Mouse (Mus musculus) macrophage (primary cell): Measurements from ENCODE around the gene Qrich1. TPM values are rescaled to one million over a fixed set of nuclear protein-coding genes. Genes with fewer than 3 reads are reported as not detected.

Experiments used
- H3K27ac ChIP-seq: fragments of 350-480 bp; formaldehyde crosslinking; 2 replicates; pipeline ENCODE4 v1.9.0; 2021
- H3K36me3 ChIP-seq: fragments of 350-480 bp; formaldehyde crosslinking; 2 replicates; pipeline ENCODE4 v1.9.0; 2021; ENCODE audit errors: inconsistent target
- H3K4me3 ChIP-seq: fragments of 350-480 bp; formaldehyde crosslinking; 2 replicates; pipeline ENCODE4 v1.9.0; 2021; ENCODE audit errors: inconsistent target
- H3K79me2 ChIP-seq: fragments of 350-480 bp; formaldehyde crosslinking; 2 replicates; pipeline ENCODE4 v1.9.0; 2021; ENCODE audit errors: inconsistent target
- WGBS: methylation state at CpG from one replicate; pipeline ENCODE4 v1.1.7; 2026; ENCODE audit warnings: inconsistent platforms; ENCODE audit not compliant: missing documents; 5-methylcytosine and 5-hydroxymethylcytosine counted together
- polyA plus RNA-seq: library from polyadenylated mRNA; stranded (reverse); fragments of 250-400 nt; gene quantifications from 3 replicates; pipeline ENCODE4 v1.2.4, GENCODE M21; 2018; ENCODE audit warnings: inconsistent platforms
- total RNA-seq, 78 experiments: library from RNA; depleted of rRNA; stranded (reverse); fragments of 250-400 nt; gene quantifications; 1 replicate in 9 of 78; 2 replicates in 24 of 78; 3 replicates in 43 of 78; 4 replicates in 2 of 78; pipeline ENCODE4 v1.2.4; 2018; ENCODE audit warnings: inconsistent platforms in 56 of 78

Gene Qrich1
- 100 to 1,000 TPM; 179 to 272 (median 223) TPM for total RNA-seq (2018; cell fraction: chromatin; rRNA removed)
- 100 to 1,000 TPM in 11 of 26 experiments, 10 to 100 TPM in 15; 80.0 to 117 (median 98.1) TPM for total RNA-seq (2018; cell fraction: cytosol; rRNA removed)
- 100 to 1,000 TPM; 147 to 222 (median 180) TPM for total RNA-seq (2018; cell fraction: nucleus; rRNA removed)
- polyA plus RNA-seq, result 73.2 to 92.9 TPM (median 77.3 TPM) in 3 replicates

- peaks cover 40% of the 10 kb centered on the region for H3K79me2 ChIP-seq
- peak within 1 kb of the TSS; percentile 92 for H3K4me3 ChIP-seq
- peaks cover 41% of the 10 kb centered on the region for H3K36me3 ChIP-seq
- peak within 1 kb of the TSS; percentile 86 for H3K27ac ChIP-seq
- 3% methylated on average over 41 of the region's 55 CpGs for WGBS
Observed at GRCm38 (mm10) chr9:108516380-108517251, at the start of gene Qrich1. Gene Qrich1 (plus strand): TSS chr9:108516806.

GRCm38 (mm10) chr9:108469430-108469829 lies 47.2 kb upstream of the Qrich1 start:
- 90% methylated on average over 5 of the region's 5 CpGs for WGBS
- peaks cover 12% of the 10 kb centered on the region; the same call in 1 of the 2 replicates for H3K36me3 ChIP-seq
- no peak overlapping the region for H3K4me3 ChIP-seq
- no peaks in the 10 kb centered on the region for H3K79me2 ChIP-seq
- no peak overlapping the region for H3K27ac ChIP-seq

- Histone ChIP-seq H3K79me2 (no peaks in the 10 kb centered on the region), H3K36me3 (peaks cover 8% of the 10 kb centered on the region; the same call in 1 of the 2 replicates), H3K4me3 (no peak overlapping the region), H3K27ac (no peak overlapping the region)
- WGBS, result 88% methylated on average over 4 of the region's 4 CpGs
Observed at GRCm38 (mm10) chr9:108469845-108470244, 46.8 kb upstream of the Qrich1 start.

GRCm38 (mm10) chr9:108474528-108474927 lies 42.1 kb upstream of the Qrich1 start:
- Histone ChIP-seq H3K27ac (no peak overlapping the region), H3K36me3 (no peaks in the 10 kb centered on the region), H3K4me3 (no peak overlapping the region), H3K79me2 (no peaks in the 10 kb centered on the region)
- WGBS, result 40% methylated on average over 1 of the region's 1 CpGs

- no peaks in the 10 kb centered on the region for H3K36me3 ChIP-seq
- no peak overlapping the region for H3K27ac ChIP-seq
- H3K4me3 ChIP-seq, result peak overlapping the region; percentile 7; the same call in 1 of the 2 replicates
- no peaks in the 10 kb centered on the region for H3K79me2 ChIP-seq
- 7% methylated on average over 20 of the region's 20 CpGs for WGBS
Observed at GRCm38 (mm10) chr9:108478638-108479156, 37.9 kb upstream of the Qrich1 start.

- WGBS, result 58% methylated on average over 11 of the region's 11 CpGs
- Histone ChIP-seq H3K4me3 (no peak overlapping the region), H3K36me3 (no peaks in the 10 kb centered on the region), H3K27ac (no peak overlapping the region), H3K79me2 (no peaks in the 10 kb centered on the region)
Observed at GRCm38 (mm10) chr9:108479241-108479640, 37.4 kb upstream of the Qrich1 start.

- WGBS, result 47% methylated on average over 10 of the region's 10 CpGs
- Histone ChIP-seq H3K27ac (no peak within 1 kb of the TSS), H3K36me3 (no peaks in the 10 kb centered on the region), H3K4me3 (peak within 1 kb of the TSS; percentile 7; the same call in 1 of the 2 replicates), H3K79me2 (no peaks in the 10 kb centered on the region)
Observed at GRCm38 (mm10) chr9:108479721-108480351, 36.8 kb upstream of the Qrich1 start, which contains the start of gene Lamb2. Gene Lamb2 (plus strand): TSS chr9:108479736.

- H3K4me3 ChIP-seq, result no peak overlapping the region
- WGBS, result 93% methylated on average over 28 of the region's 28 CpGs
- H3K79me2 ChIP-seq, result no peaks in the 10 kb centered on the region
- no peak overlapping the region for H3K27ac ChIP-seq
- H3K36me3 ChIP-seq, result no peaks in the 10 kb centered on the region
Observed at GRCm38 (mm10) chr9:108480813-108481519, 35.6 kb upstream of the Qrich1 start.

- Histone ChIP-seq H3K4me3 (no peak overlapping the region), H3K27ac (no peak overlapping the region), H3K36me3 (no peaks in the 10 kb centered on the region), H3K79me2 (no peaks in the 10 kb centered on the region)
- 93% methylated on average over 19 of the region's 19 CpGs for WGBS
Observed at GRCm38 (mm10) chr9:108481520-108482210, 34.9 kb upstream of the Qrich1 start.

GRCm38 (mm10) chr9:108483051-108483790 lies 33.4 kb upstream of the Qrich1 start:
- 95% methylated on average over 17 of the region's 18 CpGs for WGBS
- H3K79me2 ChIP-seq, result no peaks in the 10 kb centered on the region
- no peak overlapping the region for H3K4me3 ChIP-seq
- no peak overlapping the region for H3K27ac ChIP-seq
- H3K36me3 ChIP-seq, result no peaks in the 10 kb centered on the region

- H3K36me3 ChIP-seq, result no peaks in the 10 kb centered on the region
- H3K4me3 ChIP-seq, result no peak overlapping the region
- 94% methylated on average over 15 of the region's 15 CpGs for WGBS
- H3K79me2 ChIP-seq, result no peaks in the 10 kb centered on the region
- no peak overlapping the region for H3K27ac ChIP-seq
Observed at GRCm38 (mm10) chr9:108484021-108484420, 32.6 kb upstream of the Qrich1 start.

- Histone ChIP-seq H3K4me3 (no peak overlapping the region), H3K36me3 (no peaks in the 10 kb centered on the region), H3K79me2 (no peaks in the 10 kb centered on the region), H3K27ac (no peak overlapping the region)
- WGBS, result 91% methylated on average over 17 of the region's 19 CpGs
Observed at GRCm38 (mm10) chr9:108485301-108485875, 31.2 kb upstream of the Qrich1 start.
